Mouse (Mus musculus) bone marrow, adult 2 months (tissue): Measurements from ENCODE around the gene Soat2. TPM values are rescaled to one million over a fixed set of nuclear protein-coding genes. Genes with fewer than 3 reads are reported as not detected.

ENCODE experiments used
- H3K27ac ChIP-seq: fragments of 200-500 bp; 2 replicates; pipeline ENCODE4 v1.5.1; 2012; ENCODE audit warnings: low read depth, mild to moderate bottlenecking, control low read depth, inconsistent platforms, low read length; ENCODE audit not compliant: control insufficient read depth, poor library complexity, insufficient read depth
- H3K4me1 ChIP-seq: fragments of 200-500 bp; 2 replicates; pipeline ENCODE4 v1.6.1; 2011; ENCODE audit warnings: low read length; ENCODE audit not compliant: control insufficient read depth, insufficient read depth
- H3K4me3 ChIP-seq: fragments of 200-500 bp; replicated peaks from 2 replicates; pipeline ENCODE3; 2011; ENCODE audit warnings: mild to moderate bottlenecking, low read depth, low read length, control low read depth; ENCODE audit not compliant: control insufficient read depth
- CTCF ChIP-seq: fragments of 200-500 bp; IDR thresholded peaks from 2 replicates; pipeline ENCODE4 v1.5.1; 2011; ENCODE audit warnings: low read length, control low read depth; ENCODE audit not compliant: control insufficient read depth, insufficient read depth
- POLR2A ChIP-seq: fragments of 200-500 bp; IDR thresholded peaks from 2 replicates; pipeline ENCODE4 v1.6.1; 2011; ENCODE audit warnings: low read depth, mild to moderate bottlenecking, control low read depth, low read length, borderline replicate concordance; ENCODE audit not compliant: control insufficient read depth
- WGBS: fragments of 180-500 bp; shearing (Covaris S2); methylation state at CpG from one replicate; pipeline ENCODE4 v1.1.7; 2018; 5-methylcytosine and 5-hydroxymethylcytosine counted together
- polyA plus RNA-seq: library from polyadenylated mRNA; stranded (reverse); fragments of >200 nt; gene quantifications from 2 replicates; pipeline ENCODE4 v1.2.4, GENCODE M21; 2011; ENCODE audit warnings: low replicate concordance; ENCODE audit not compliant: missing spikeins, insufficient read depth, insufficient read length

Soat2 gene
- polyA plus RNA-seq, 1 experiment, result 2.7 TPM

GRCm38 (mm10) chr15:102210816-102211215 lies 60.5 kb downstream of the Soat2 start:
- TF ChIP-seq CTCF (no peak), POLR2A (no peak)
- no peak overlapping the region for H3K27ac ChIP-seq
- no peak overlapping the region for H3K4me3 ChIP-seq
- peaks cover 3% of the 10 kb centered on the region; the same call in 1 of the 2 replicates for H3K4me1 ChIP-seq
- 95% methylated on average over 4 of the region's 4 CpGs for WGBS

- Histone ChIP-seq H3K4me1 (peaks cover 3% of the 10 kb centered on the region; the same call in 1 of the 2 replicates), H3K4me3 (no peak overlapping the region), H3K27ac (no peak overlapping the region)
- WGBS, result 89% methylated on average over 6 of the region's 6 CpGs
- TF ChIP-seq POLR2A (no peak), CTCF (no peak)
Observed at GRCm38 (mm10) chr15:102211895-102212294, 61.6 kb downstream of the Soat2 start.

Other genes starting within 250 kb of the Soat2 start
- gene Krt4, start 225.8 kb upstream of the Soat2 start, polyA plus RNA-seq, result not detected in 2 replicates
- not detected in 2 replicates for gene Krt79, start 210.2 kb upstream of the Soat2 start, polyA plus RNA-seq
- gene Krt78, start 196.2 kb upstream of the Soat2 start, polyA plus RNA-seq, result not detected in 2 replicates
- 1.0 TPM in 1 of 2 replicates, not detected in the other for gene Krt8, start 146.0 kb upstream of the Soat2 start, polyA plus RNA-seq
- 2.0 and 5.6 TPM in 2 replicates for gene Krt18, start 122.3 kb upstream of the Soat2 start, polyA plus RNA-seq
- 83.0 and 122 TPM in 2 replicates for gene Eif4b, start 76.8 kb upstream of the Soat2 start, polyA plus RNA-seq
- 20.3 and 26.7 TPM in 2 replicates for gene Tns2, start 50.1 kb upstream of the Soat2 start, polyA plus RNA-seq
- gene Spryd3, start 14.3 kb upstream of the Soat2 start, polyA plus RNA-seq, result 7.9 and 23.0 TPM in 2 replicates
- not detected in 2 replicates for gene Igfbp6, start 6.2 kb upstream of the Soat2 start, polyA plus RNA-seq
- gene Zfp740, start 52.7 kb downstream of the Soat2 start, polyA plus RNA-seq, result 22.8 and 34.5 TPM in 2 replicates
- gene Csad, start 54.2 kb downstream of the Soat2 start, polyA plus RNA-seq, result 13.6 and 18.5 TPM in 2 replicates
- 39.1 and 140 TPM in 2 replicates for gene Itgb7, start 81.4 kb downstream of the Soat2 start, polyA plus RNA-seq
- 17.1 and 36.3 TPM in 2 replicates for gene Rarg, start 107.0 kb downstream of the Soat2 start, polyA plus RNA-seq
- gene Gm9918, start 120.0 kb downstream of the Soat2 start, polyA plus RNA-seq, result not detected in 2 replicates
- 10.5 and 13.5 TPM in 2 replicates for gene Mfsd5, start 128.9 kb downstream of the Soat2 start, polyA plus RNA-seq
- 22.9 and 39.8 TPM in 2 replicates for gene Espl1, start 145.7 kb downstream of the Soat2 start, polyA plus RNA-seq
- 352 and 432 TPM in 2 replicates for gene Pfdn5, start 175.6 kb downstream of the Soat2 start, polyA plus RNA-seq
- 40.0 and 43.6 TPM in 2 replicates for gene Myg1, start 181.2 kb downstream of the Soat2 start, polyA plus RNA-seq
- 56.6 and 97.9 TPM in 2 replicates for gene Aaas, start 200.2 kb downstream of the Soat2 start, polyA plus RNA-seq
- gene Sp7, start 216.7 kb downstream of the Soat2 start, polyA plus RNA-seq, result 3.2 and 3.5 TPM in 2 replicates